Mouse (Mus musculus) left cerebral cortex, adult 2 months (tissue): ENCODE measurements at regions not wholly inside any gene's neighbourhood (a gene's known extent, or its start where the extent isn't known, plus 50 kb on each side); places are given as distances from the start of the nearest gene placed in this dataset.

Source experiments
- DNase-seq, 2 experiments: peaks; one replicate each; pipeline ENCODE4 v3.0.0; 2021 to 2022; ENCODE audit warnings: low spot score in 2 of 2, mixed read lengths in 1 of 2; ENCODE audit errors: extremely low spot score in 1 of 2
- H3K27ac ChIP-seq: fragments of 200-600 bp; 2 replicates; pipeline ENCODE4 v1.8.1; 2022
- H3K4me3 ChIP-seq: fragments of 200-600 bp; 2 replicates; pipeline ENCODE4 v1.8.1; 2022
- CTCF ChIP-seq: fragments of 200-600 bp; IDR thresholded peaks from 2 replicates; pipeline ENCODE4 v1.8.1; 2022; ENCODE audit warnings: antibody characterized with exemption, mild to moderate bottlenecking, moderate library complexity
- intact Hi-C: fragments of 180-260 bp; cut with DNase I; formaldehyde crosslinking; loops from one replicate; pipeline ENCODE4 v1.15.1; 2025

GRCm38 (mm10) chr14:103989949-103990348 lies 145.7 kb upstream of the Ednrb start:
- no peak for TF ChIP-seq CTCF
- Histone ChIP-seq H3K4me3 (no peak overlapping the region), H3K27ac (no peak overlapping the region)
- intact Hi-C loops: no loop called here
- DNase-seq: no peak

GRCm38 (mm10) chr14:103987266-103987665 lies 143.1 kb upstream of the Ednrb start:
- Histone ChIP-seq H3K27ac (no peak overlapping the region), H3K4me3 (no peak overlapping the region)
- intact Hi-C loops: no loop called here
- no peak for DNase-seq
- TF ChIP-seq CTCF: no peak

- no peak for TF ChIP-seq CTCF
- no peak for DNase-seq
- intact Hi-C loops: no loop called here
- Histone ChIP-seq H3K4me3 (no peak overlapping the region), H3K27ac (no peak overlapping the region)
These were observed 140.1 kb upstream of the Ednrb start for GRCm38 (mm10) chr14:103984349-103984748.

- intact Hi-C loops: no loop called here
- no peak overlapping the region for H3K27ac ChIP-seq
- DNase-seq: no peak
- TF ChIP-seq CTCF: no peak
- H3K4me3 ChIP-seq: no peak overlapping the region
These were observed 134.6 kb upstream of the Ednrb start for GRCm38 (mm10) chr14:103978808-103979207.

GRCm38 (mm10) chr14:103977769-103978168 lies 133.6 kb upstream of the Ednrb start:
- Histone ChIP-seq H3K4me3 (no peak overlapping the region), H3K27ac (no peak overlapping the region)
- no peak for TF ChIP-seq CTCF
- intact Hi-C loops: no loop called here
- DNase-seq: no peak

- no peak overlapping the region for H3K27ac ChIP-seq
- no peak for DNase-seq
- H3K4me3 ChIP-seq: no peak overlapping the region
- no peak for TF ChIP-seq CTCF
- intact Hi-C loops: no loop called here
These were observed 129.8 kb upstream of the Ednrb start for GRCm38 (mm10) chr14:103973955-103974354.

- Histone ChIP-seq H3K4me3 (no peak overlapping the region), H3K27ac (no peak overlapping the region)
- DNase-seq: no peak
- no peak for TF ChIP-seq CTCF
- intact Hi-C loops: no loop called here
These were observed 128.9 kb upstream of the Ednrb start for GRCm38 (mm10) chr14:103973111-103973510.

- no peak overlapping the region for H3K4me3 ChIP-seq
- intact Hi-C loops: no loop called here
- TF ChIP-seq CTCF: no peak
- DNase-seq: no peak
- H3K27ac ChIP-seq: no peak overlapping the region
These were observed 125.1 kb upstream of the Ednrb start for GRCm38 (mm10) chr14:103969305-103969704.

- DNase-seq: no peak
- TF ChIP-seq CTCF: no peak
- intact Hi-C loops: no loop called here
- Histone ChIP-seq H3K27ac (no peak overlapping the region), H3K4me3 (no peak overlapping the region)
These were observed 122.1 kb upstream of the Ednrb start for GRCm38 (mm10) chr14:103966293-103966692.

GRCm38 (mm10) chr14:103962303-103962881 lies 118.2 kb upstream of the Ednrb start:
- intact Hi-C loops: no loop called here
- Histone ChIP-seq H3K27ac (no peak overlapping the region), H3K4me3 (no peak overlapping the region)
- no peak for TF ChIP-seq CTCF
- DNase-seq: no peak

GRCm38 (mm10) chr14:103951899-103952298 lies 107.7 kb upstream of the Ednrb start:
- intact Hi-C loops: no loop called here
- DNase-seq: no peak

GRCm38 (mm10) chr14:103949950-103950349 lies 105.7 kb upstream of the Ednrb start:
- no peak for DNase-seq
- intact Hi-C loops: no loop called here
- Histone ChIP-seq H3K27ac (no peak overlapping the region), H3K4me3 (no peak overlapping the region)
- TF ChIP-seq CTCF: no peak

More at GRCm38 (mm10) chr14:103951899-103952298, 107.7 kb upstream of the Ednrb start:
- no peak for TF ChIP-seq CTCF
- no peak overlapping the region for H3K4me3 ChIP-seq
- no peak overlapping the region for H3K27ac ChIP-seq

GRCm38 (mm10) chr14:103948026-103948777 lies 104.0 kb upstream of the Ednrb start:
- no peak overlapping the region for H3K27ac ChIP-seq
- intact Hi-C loops: no loop called here

More at GRCm38 (mm10) chr14:103948026-103948777, 104.0 kb upstream of the Ednrb start:
- no peak overlapping the region for H3K4me3 ChIP-seq
- TF ChIP-seq CTCF: no peak
- DNase-seq: no peak
